ENCODE assay signal across 8 mouse cellular contexts in genomic region chr4:32303076-32303475, GRCm38 (mm10).
A peak's percentile ranks its signal among the peaks of the same experiment; 100 is the strongest.
DNase-seq lines count a peak whose midpoint lies in the region; ATAC-seq and TF ChIP-seq lines count a peak whose summit lies in the region.

No protein-coding gene starts in this region.

- intact Hi-C loops in left cerebral cortex, adult 2 months (cut with DNase I), result loop anchor here (5.0 kb wide), 2 partner anchors 109 to 229 kb away; no protein-coding TSS in a partner anchor

- no peak overlapping the region for H3K4me3 ChIP-seq in left cerebral cortex, adult 2 months
- no peak overlapping the region for H3K4me3 ChIP-seq in embryonic facial prominence, embryonic 12.5 days
- H3K4me3 ChIP-seq in heart, embryonic 12.5 days, result peak overlapping the region; percentile 26

- H3K4me1 ChIP-seq in embryonic facial prominence, embryonic 12.5 days, result peaks cover 73% of the 10 kb centered on the region
- peaks cover 87% of the 10 kb centered on the region for H3K4me1 ChIP-seq in heart, embryonic 12.5 days (replicated peaks)

- H3K27me3 ChIP-seq in embryonic facial prominence, embryonic 12.5 days, result no peaks in the 10 kb centered on the region
- no peaks in the 10 kb centered on the region for H3K27me3 ChIP-seq in heart, embryonic 12.5 days (replicated peaks)

- 5% methylated on average over 4 of the region's 4 CpGs for WGBS in embryonic facial prominence, embryonic 12.5 days
- WGBS in heart, embryonic 12.5 days, result 7% methylated on average over 4 of the region's 4 CpGs

- peak; percentile 85 for ATAC-seq in embryonic facial prominence, embryonic 12.5 days (ENCODE audit: insufficient number of reproducible peaks, insufficient read depth, low FRiP score, low TSS enrichment)
- peak; percentile 56; the same call in 1 of the 2 replicates for ATAC-seq in heart, embryonic 12.5 days (ENCODE audit: insufficient number of reproducible peaks, low FRiP score)
- ATAC-seq in granulocyte monocyte progenitor cell, adult 5-6 weeks (replicated peaks; ENCODE audit: poor library complexity, severe bottlenecking), result no peak

- no peaks in the 10 kb centered on the region for H3K9me3 ChIP-seq in embryonic facial prominence, embryonic 12.5 days
- H3K9me3 ChIP-seq in heart, embryonic 12.5 days (replicated peaks), result no peaks in the 10 kb centered on the region

- H3K9ac ChIP-seq in embryonic facial prominence, embryonic 12.5 days, result no peak overlapping the region
- peak overlapping the region; percentile 56 for H3K9ac ChIP-seq in heart, embryonic 12.5 days

- peak overlapping the region; percentile 54 for H3K4me2 ChIP-seq in embryonic facial prominence, embryonic 12.5 days (replicated peaks)
- peak overlapping the region; percentile 65 for H3K4me2 ChIP-seq in heart, embryonic 12.5 days

- peak overlapping the region; percentile 71; the same call in 1 of the 2 replicates for H3K27ac ChIP-seq in left cerebral cortex, adult 2 months
- H3K27ac ChIP-seq in embryonic facial prominence, embryonic 12.5 days, result peak overlapping the region; percentile 97
- peak overlapping the region; percentile 99 for H3K27ac ChIP-seq in heart, embryonic 12.5 days (ENCODE audit: poor library complexity, severe bottlenecking)

- no peaks in the 10 kb centered on the region for H3K36me3 ChIP-seq in embryonic facial prominence, embryonic 12.5 days
- no peaks in the 10 kb centered on the region for H3K36me3 ChIP-seq in heart, embryonic 12.5 days

- TF ChIP-seq CTCF in left cerebral cortex, adult 2 months (IDR thresholded peaks at IDR 0.05), result no peak

- peak in 1 of 2 experiments; percentile 28 for DNase-seq in left cerebral cortex, adult 2 months (ENCODE audit: extremely low spot score in 1 of 2, low spot score in 2 of 2)
- DNase-seq in left cerebral cortex, adult 11 months (ENCODE audit: low spot score), result no peak
- DNase-seq in layer of hippocampus, postnatal 36 days, result peak; percentile 27 to 42
- peak; percentile 70 for DNase-seq in neural tube, embryonic 10.5 days (ENCODE audit: extremely low spot score, low spot score)
- DNase-seq in adrenal gland, postnatal 4 days (ENCODE audit: low spot score in 2 of 2), result no peak

Comparison
In these comparisons a context has a peak if more than half of its experiments do, and no peak if none do; other contexts are left out.
1. DNase-seq: peak in layer of hippocampus, postnatal 36 days (2 of 2) and neural tube, embryonic 10.5 days (single experiment); none in left cerebral cortex, adult 11 months (single experiment) and adrenal gland, postnatal 4 days (0 of 2).
2. Peak in every context shown above with its lines, with median percentiles within 50 percentile points of each other: H3K27ac ChIP-seq.